Mouse (Mus musculus) layer of hippocampus, adult 2 months (tissue): ENCODE measurements around the gene Prdm9. TPM values are rescaled to one million over a fixed set of nuclear protein-coding genes. Genes with fewer than 3 reads are reported as not detected.
A peak's percentile ranks its signal among the peaks of the same experiment; 100 is the strongest.

Experiments
- DNase-seq, 2 experiments: peaks; one replicate each; pipeline ENCODE4 v3.0.0; 2022; ENCODE audit warnings: low spot score in 2 of 2
- H3K27ac ChIP-seq: fragments of 200-600 bp; 2 replicates; pipeline ENCODE4 v1.8.1; 2022
- H3K4me3 ChIP-seq: fragments of 200-600 bp; 2 replicates; pipeline ENCODE4 v1.8.1; 2022; ENCODE audit warnings: mild to moderate bottlenecking
- CTCF ChIP-seq: fragments of 200-600 bp; conservative IDR thresholded peaks from 2 replicates; pipeline ENCODE4 v1.8.1; 2022; ENCODE audit warnings: antibody characterized with exemption, mild to moderate bottlenecking, moderate library complexity
- long read RNA-seq, 2 experiments: library from polyadenylated mRNA; stranded (forward); transcript quantifications; one replicate each; pipeline ENCODE4 v2.0.0; 2021; ENCODE audit warnings: borderline mapping rate in 2 of 2
- total RNA-seq, 2 experiments: library from RNA; stranded (reverse); gene quantifications; 2 replicates each; pipeline ENCODE4 v1.2.3; 2021

Gene Prdm9
- 1 to 10 TPM; 2.1 to 3.5 TPM for total RNA-seq
- long read RNA-seq, experiment 1 = 0 reads
- long read RNA-seq, experiment 2 = 0 reads

- TF ChIP-seq CTCF = no peak
- peak; percentile 99 to 100 for DNase-seq
- Histone ChIP-seq H3K4me3 (peak within 1 kb of the TSS; percentile 89), H3K27ac (peak within 1 kb of the TSS; percentile 98)
These were observed at the start of gene Prdm9 for GRCm38 (mm10) chr17:15564014-15564927. Prdm9 (minus strand) TSS chr17:15564354.

DNA sequence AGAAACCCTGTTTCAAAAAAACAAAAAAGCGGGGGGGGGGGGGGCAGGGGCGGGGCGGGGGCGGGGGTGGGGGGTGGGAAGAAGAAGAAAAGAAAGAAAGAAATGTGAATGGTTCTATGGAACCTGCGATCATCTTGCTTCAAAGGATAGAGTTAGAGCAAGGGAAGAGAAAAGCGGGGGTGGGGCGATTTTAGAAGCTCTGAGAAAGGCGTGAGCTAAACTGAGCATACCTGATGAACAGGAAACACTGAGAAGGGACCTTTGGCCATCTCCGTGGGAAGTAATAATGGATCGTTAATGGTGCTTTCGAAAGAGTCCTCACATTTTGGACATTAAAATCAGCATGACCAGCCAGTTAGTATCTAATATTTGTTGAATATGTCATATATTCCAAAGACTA is 35.3 kb upstream of the Prdm9 start:
- no peak for DNase-seq
- no peak overlapping the region for H3K27ac ChIP-seq
- no peak overlapping the region for H3K4me3 ChIP-seq
- TF ChIP-seq CTCF = no peak

- H3K27ac ChIP-seq = no peak overlapping the region
- no peak for TF ChIP-seq CTCF
- no peak for DNase-seq
- no peak overlapping the region for H3K4me3 ChIP-seq
These were observed 27.2 kb upstream of the Prdm9 start for GRCm38 (mm10) chr17:15591216-15591881.

DNA sequence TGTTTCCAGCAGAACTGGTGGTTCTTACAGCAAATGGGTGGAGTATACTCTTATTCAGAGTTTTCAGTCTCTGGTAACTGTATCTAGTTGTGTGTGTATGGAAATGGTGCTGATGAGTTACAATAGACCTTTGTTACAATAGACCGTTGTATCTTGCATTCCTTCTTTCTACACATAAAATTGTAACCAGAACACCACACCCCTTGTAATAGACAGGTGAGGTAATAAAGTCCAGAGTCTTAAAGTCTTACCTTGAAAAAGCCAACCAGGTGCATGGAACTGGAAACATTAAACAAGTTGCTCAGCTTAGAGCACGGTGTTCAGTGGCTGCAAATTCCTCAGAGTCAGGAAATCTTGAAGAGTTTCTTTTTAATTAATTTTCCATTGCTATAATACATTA is 24.0 kb upstream of the Prdm9 start:
- no peak overlapping the region for H3K27ac ChIP-seq
- no peak for TF ChIP-seq CTCF
- H3K4me3 ChIP-seq = no peak overlapping the region
- DNase-seq = no peak

DNA sequence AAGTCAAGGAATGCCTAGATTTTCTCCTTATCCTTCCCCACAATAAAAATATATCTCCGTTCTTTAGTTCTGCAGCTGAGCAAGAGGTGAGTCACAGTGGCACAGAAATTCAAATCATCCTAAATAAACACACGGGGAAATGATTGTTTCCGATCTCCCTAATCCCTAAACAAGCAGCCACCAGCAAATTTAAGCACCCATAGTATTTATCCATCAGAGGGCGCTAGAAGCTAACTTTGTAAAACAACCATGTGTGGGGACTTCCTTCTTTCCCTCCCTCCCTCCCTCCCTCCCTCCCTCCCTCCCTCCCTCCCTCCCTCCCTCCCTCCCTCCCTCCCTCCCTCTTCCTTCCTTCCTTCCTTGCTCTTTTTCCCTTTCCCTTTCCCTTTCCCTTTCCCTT is 21.5 kb upstream of the Prdm9 start:
- DNase-seq = no peak
- no peak overlapping the region for H3K27ac ChIP-seq
- no peak overlapping the region for H3K4me3 ChIP-seq
- TF ChIP-seq CTCF = peak; percentile 59

DNA sequence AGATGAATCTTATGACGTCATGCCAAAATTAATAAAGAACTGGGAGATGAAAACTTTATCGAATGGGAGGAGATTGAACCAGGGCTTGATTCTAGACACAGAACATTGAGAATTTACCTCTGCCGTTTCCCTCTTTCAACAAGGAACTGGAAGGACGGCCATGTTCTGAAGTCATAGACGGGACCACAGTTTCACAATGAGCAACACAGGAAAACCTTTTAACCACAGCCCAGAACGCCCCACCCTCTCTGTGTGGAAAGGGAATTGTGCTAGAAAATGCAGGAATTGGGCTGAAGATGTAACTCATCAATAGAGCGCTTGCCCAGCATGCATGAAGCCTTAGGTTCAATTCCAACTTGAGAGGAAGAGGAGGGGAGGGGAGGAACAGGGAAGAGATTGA is 18.9 kb upstream of the Prdm9 start:
- no peak for TF ChIP-seq CTCF
- Histone ChIP-seq H3K4me3 (no peak overlapping the region), H3K27ac (no peak overlapping the region)
- DNase-seq = no peak

DNA sequence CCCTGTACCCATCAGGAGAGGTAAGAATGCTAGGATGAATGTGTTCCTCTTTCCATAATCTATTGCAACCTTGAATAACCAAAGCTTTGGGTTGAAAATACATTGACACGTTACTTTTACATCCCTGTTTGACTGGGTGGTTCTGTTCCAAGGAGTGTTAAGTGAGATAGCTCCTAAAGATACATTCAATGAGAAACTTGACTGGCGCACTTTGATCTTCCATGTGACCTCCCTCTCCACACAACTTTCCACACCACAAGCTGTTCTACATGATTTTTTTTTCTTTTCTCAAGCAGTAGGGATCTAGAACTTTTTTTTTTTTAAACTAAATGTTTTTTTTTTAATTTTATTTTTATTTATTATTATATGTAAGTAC is 15.9 kb upstream of the Prdm9 start:
- Histone ChIP-seq H3K27ac (no peak overlapping the region), H3K4me3 (no peak overlapping the region)
- DNase-seq = no peak
- no peak for TF ChIP-seq CTCF

DNA sequence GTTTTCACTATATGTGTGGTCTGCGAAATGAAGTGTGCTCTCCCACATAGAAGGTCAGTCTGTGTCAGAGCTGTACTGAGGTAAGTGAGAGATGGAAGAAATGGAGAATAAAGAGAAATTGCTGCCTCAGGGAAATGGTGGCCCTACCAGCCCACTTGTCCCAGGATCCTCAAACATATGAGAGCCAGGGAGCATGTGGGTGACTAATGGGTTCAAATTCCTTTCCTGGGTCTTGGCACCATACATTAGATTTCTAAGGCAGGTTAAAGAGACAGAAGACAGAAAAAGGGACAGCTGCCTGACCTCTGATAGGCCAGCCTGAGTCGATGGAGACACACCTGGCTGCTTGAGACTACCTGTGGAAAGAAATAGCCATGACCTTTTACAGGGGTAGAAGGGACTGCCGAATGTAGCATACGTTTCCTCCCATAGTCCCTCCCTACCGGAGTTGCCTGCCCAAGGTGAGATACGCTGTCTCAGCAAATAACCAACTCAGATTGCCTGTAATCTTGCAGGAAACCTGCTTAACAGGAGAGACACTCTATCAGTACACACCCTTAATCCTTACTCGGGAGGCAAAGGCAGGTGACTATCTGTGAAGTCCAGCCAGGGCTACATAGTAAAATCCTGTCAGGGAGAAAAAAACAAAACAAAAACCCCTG is 15.4 kb upstream of the Prdm9 start:
- Histone ChIP-seq H3K27ac (no peak overlapping the region), H3K4me3 (no peak overlapping the region)
- DNase-seq = no peak
- TF ChIP-seq CTCF = no peak

DNA sequence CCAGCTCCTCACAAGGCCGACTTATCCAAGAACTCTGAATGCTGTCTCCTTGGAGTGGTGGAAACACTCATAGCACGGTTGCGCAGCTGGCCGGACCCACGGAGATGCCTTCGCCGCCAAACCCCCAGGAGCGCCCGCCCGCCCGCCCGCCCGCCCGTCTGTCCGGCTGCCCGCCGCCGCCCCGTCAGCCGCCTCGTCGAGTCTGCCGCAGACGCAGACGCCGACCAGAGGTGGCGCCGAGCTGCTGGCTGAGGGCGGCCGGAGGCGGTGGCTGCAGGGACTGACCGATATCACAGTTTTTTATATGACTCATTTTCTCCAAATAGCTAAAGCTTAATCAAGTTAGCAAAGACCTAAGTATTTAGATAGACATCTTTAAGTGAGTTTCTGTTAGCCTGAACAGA is 13.1 kb upstream of the Prdm9 start:
- no peak overlapping the region; the same call in 1 of the 2 replicates for H3K4me3 ChIP-seq
- no peak for DNase-seq
- no peak overlapping the region for H3K27ac ChIP-seq
- TF ChIP-seq CTCF = peak; percentile 53

GRCm38 (mm10) chr17:15575056-15575455 is 10.9 kb upstream of the Prdm9 start:
- TF ChIP-seq CTCF = no peak
- no peak overlapping the region for H3K27ac ChIP-seq
- H3K4me3 ChIP-seq = no peak overlapping the region
- no peak for DNase-seq

DNA sequence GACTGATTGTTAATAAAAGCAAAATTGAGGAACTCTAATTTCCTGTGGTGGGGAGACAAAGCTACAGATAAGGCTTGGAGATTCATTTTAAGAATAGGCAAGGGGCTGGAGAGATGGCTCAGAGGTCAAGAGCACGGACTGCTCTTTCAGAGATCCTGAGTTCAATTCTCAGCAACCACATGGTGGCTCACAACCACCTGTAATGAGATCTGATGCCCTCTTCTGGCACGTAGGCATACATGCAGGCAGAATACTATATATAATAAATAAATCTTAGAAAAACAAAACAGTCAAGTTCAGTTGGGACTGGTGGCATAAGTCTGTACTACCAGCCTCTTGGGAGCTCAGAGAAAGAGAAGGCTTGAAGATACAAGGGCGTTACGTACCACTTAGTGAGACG is 2.8 kb upstream of the Prdm9 start:
- no peak overlapping the region for H3K27ac ChIP-seq
- DNase-seq = no peak
- peak; percentile 37; the same call in 1 of the 2 replicates for TF ChIP-seq CTCF

GRCm38 (mm10) chr17:15564928-15565300 is 760 bp upstream of the Prdm9 start:
- no peak for TF ChIP-seq CTCF
- Histone ChIP-seq H3K4me3 (peak overlapping the region; percentile 89), H3K27ac (peak overlapping the region; percentile 98)
- DNase-seq = peak in 1 of 2 experiments; percentile 3

More for the DNA sequence above, 2.8 kb upstream of the Prdm9 start:
- H3K4me3 ChIP-seq = no peak overlapping the region

DNA sequence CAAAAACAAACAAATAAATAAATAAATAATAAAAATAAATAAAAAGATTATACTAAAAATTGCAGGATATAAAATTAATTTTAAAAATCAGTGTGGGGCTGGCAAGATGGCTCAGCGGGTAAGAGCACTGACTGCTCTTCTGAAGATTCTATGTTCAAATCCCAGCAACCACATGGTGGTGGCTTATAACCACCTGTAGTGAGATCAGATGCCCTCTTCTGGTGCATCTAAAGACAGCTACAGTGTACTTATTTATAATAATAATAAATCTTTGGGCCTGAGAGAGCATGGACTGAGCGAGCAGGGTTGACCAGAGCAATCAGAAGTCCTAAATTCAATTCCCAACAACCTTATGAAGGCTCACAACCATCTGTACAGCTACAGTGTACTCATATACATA is 4.2 kb downstream of the Prdm9 start:
- H3K4me3 ChIP-seq = no peak overlapping the region
- peak; percentile 31; the same call in 1 of the 2 replicates for TF ChIP-seq CTCF
- no peak for DNase-seq
- H3K27ac ChIP-seq = no peak overlapping the region
